Comparison of ENCODE assay signal across 8 mouse cellular contexts in genomic region chr7:141172116-141173006, GRCm38 (mm10). TPM values are rescaled to one million over a fixed set of nuclear protein-coding genes. Genes with fewer than 3 reads are reported as not detected.
A peak's percentile ranks its signal among the peaks of the same experiment; 100 is the strongest.
DNase-seq lines count a peak whose midpoint lies in the region; ATAC-seq and TF ChIP-seq lines count a peak whose summit lies in the region.

TSS of gene Rnh1 (minus strand) at chr7:141172857.

- peaks cover 45% of the 10 kb centered on the region for H3K4me1 ChIP-seq in G1E (ENCODE audit: insufficient read depth, low read depth, low read length)
- peaks cover 8% of the 10 kb centered on the region; the same call in 1 of the 2 replicates for H3K4me1 ChIP-seq in forebrain, postnatal 0 days (ENCODE audit: insufficient read depth)
- H3K4me1 ChIP-seq in lung, embryonic 15.5 days: peaks cover 34% of the 10 kb centered on the region

- peak within 1 kb of the TSS; percentile 73 for H3K9ac ChIP-seq in forebrain, postnatal 0 days
- peak within 1 kb of the TSS; percentile 58 for H3K9ac ChIP-seq in lung, embryonic 15.5 days

- H3K9me3 ChIP-seq in G1E (replicated peaks): no peaks in the 10 kb centered on the region
- H3K9me3 ChIP-seq in forebrain, postnatal 0 days (ENCODE audit: low read length): no peaks in the 10 kb centered on the region
- no peaks in the 10 kb centered on the region for H3K9me3 ChIP-seq in lung, embryonic 15.5 days

- H3K36me3 ChIP-seq in G1E (replicated peaks): peaks cover 1% of the 10 kb centered on the region
- no peaks in the 10 kb centered on the region for H3K36me3 ChIP-seq in forebrain, postnatal 0 days (ENCODE audit: insufficient read depth)
- H3K36me3 ChIP-seq in lung, embryonic 15.5 days: no peaks in the 10 kb centered on the region

- WGBS in forebrain, postnatal 0 days: 2% methylated on average over 55 of the region's 55 CpGs
- 3% methylated on average over 55 of the region's 55 CpGs for WGBS in lung, embryonic 15.5 days

- peak; percentile 71 for DNase-seq in G1E (ENCODE audit: low spot score)
- DNase-seq in cerebellum, adult 18-20 months: peak; percentile 91 to 92
- DNase-seq in forebrain, postnatal 0 days: peak; percentile 98
- peak; percentile 92 for DNase-seq in heart, postnatal 4 days
- peak; percentile 90 to 92 for DNase-seq in layer of hippocampus, adult 8-10 months (ENCODE audit: low spot score in 2 of 2)
- DNase-seq in ovary, adult 18-20 months (ENCODE audit: low spot score): peak; percentile 89
- peak; percentile 95 for DNase-seq in thymus, postnatal 0 days (ENCODE audit: low spot score)

- H3K4me3 ChIP-seq in G1E (ENCODE audit: low read depth, low read length): peak within 1 kb of the TSS; percentile 71
- H3K4me3 ChIP-seq in forebrain, postnatal 0 days (ENCODE audit: low read depth, low read length): peak within 1 kb of the TSS; percentile 58
- H3K4me3 ChIP-seq in lung, embryonic 15.5 days: peak within 1 kb of the TSS; percentile 61

- peak within 1 kb of the TSS; percentile 72 for H3K4me2 ChIP-seq in forebrain, postnatal 0 days (ENCODE audit: low read depth)
- H3K4me2 ChIP-seq in lung, embryonic 15.5 days: peak within 1 kb of the TSS; percentile 61

- H3K27ac ChIP-seq in forebrain, postnatal 0 days (ENCODE audit: low read depth, low read length): peak within 1 kb of the TSS; percentile 95
- H3K27ac ChIP-seq in lung, embryonic 15.5 days: peak within 1 kb of the TSS; percentile 98

- H3K27me3 ChIP-seq in G1E (ENCODE audit: insufficient read depth, low read length): peaks cover 4% of the 10 kb centered on the region; the same call in 1 of the 2 replicates
- no peaks in the 10 kb centered on the region for H3K27me3 ChIP-seq in forebrain, postnatal 0 days (ENCODE audit: insufficient read depth, low read length)
- H3K27me3 ChIP-seq in lung, embryonic 15.5 days: no peaks in the 10 kb centered on the region

- TF ChIP-seq CTCF in G1E (IDR thresholded peaks at IDR 0.05; ENCODE audit: low read depth, low read length): no peak
- 0 out of 2 replicates have a peak, but pooled peaks have one; percentile 3 for TF ChIP-seq CTCF in forebrain, postnatal 0 days (IDR thresholded peaks at IDR 0.05; ENCODE audit: low read depth)

- ATAC-seq in G1E (ENCODE audit: extremely low read depth, insufficient number of reproducible peaks, low FRiP score, poor library complexity, severe bottlenecking): peak; percentile 61
- peak; percentile 99 for ATAC-seq in forebrain, postnatal 0 days
- peak; percentile 93 for ATAC-seq in lung, embryonic 15.5 days (ENCODE audit: borderline replicate concordance, extremely low read depth, low FRiP score, low TSS enrichment)

RNA-seq across cellular contexts. Expression of gene Rnh1, which starts in this region (rescaled TPM):
- total RNA-seq in G1E (2014; fragmentation: Nextera tagmentation) (14.7 and 16.3 TPM in 2 replicates), G1E (2017) (40.6 and 51.8 TPM in 2 replicates)
- 3.0 and 12.6 TPM in 2 replicates for polyA plus RNA-seq in G1E (2012)
- total RNA-seq in forebrain, postnatal 0 days (2014; rRNA removed): 41.6 and 41.9 TPM in 2 replicates
- 43.1 and 45.4 TPM in 2 replicates for polyA plus RNA-seq in forebrain, postnatal 0 days (2015; fragmentation: Nextera tagmentation; extraction: Ambion mirVana)
- 10 to 100 TPM; 73.9 to 84.0 TPM for total RNA-seq in heart, postnatal 4 days (2021)
- 10 to 100 TPM; 37.5 to 49.4 (median 42.2) TPM for total RNA-seq in layer of hippocampus, adult 8-10 months (2022)
- 143 and 152 TPM in 2 replicates for polyA plus RNA-seq in lung, embryonic 15.5 days (2015; fragmentation: Nextera tagmentation; extraction: Ambion mirVana)
- polyA plus RNA-seq in thymus, postnatal 0 days (2015; fragmentation: Nextera tagmentation; extraction: Ambion mirVana): 71.2 and 72.2 TPM in 2 replicates

Comparison
In these comparisons a context has a peak if more than half of its experiments do, and no peak if none do; other contexts are left out.
1. Peak in every context shown above with its lines: DNase-seq, ATAC-seq, H3K4me3 ChIP-seq and H3K27ac ChIP-seq.